27 mouse cellular contexts compared by ENCODE assay signal in genomic region chr1:183141329-183141728, GRCm38 (mm10).
DNase-seq lines count a peak whose midpoint lies in the region; ATAC-seq lines count a peak whose summit lies in the region.
"Had no signal": no experiment of that assay in that cellular context is flagged by ENCODE, and none has a peak within 500 bp of the region (broad histone marks: within the 10 kb centered on the region; RNA-seq: fewer than 3 reads in every experiment).

No protein-coding gene starts in this region.

- peak; percentile 46 for DNase-seq in heart, adult 11 months
- DNase-seq in heart, adult 8-10 months (ENCODE audit: low spot score), result no peak
- no peak for DNase-seq in midbrain, embryonic 10.5 days (ENCODE audit: low spot score)
- no peak for DNase-seq in midbrain, embryonic 14.5 days
- no peak for DNase-seq in ovary, postnatal 10 days (ENCODE audit: low spot score)
- no peak for DNase-seq in retina, postnatal 1 day
- DNase-seq: adrenal gland, adult 2 months; adrenal gland, postnatal 36 days; cerebellum, adult 2 months; cerebellum, postnatal 14 days; gastrocnemius, adult 2 months; gastrocnemius, postnatal 36 days; heart, postnatal 4 days; kidney, adult 8-10 months; kidney, postnatal 10 days; liver; lung, adult 2 months; lung, postnatal 10 days; thymus, adult 2 months; thymus, postnatal 36 days had no signal

- WGBS in midbrain, embryonic 10.5 days, result 50% methylated on average over 2 of the region's 2 CpGs
- 44% methylated on average over 2 of the region's 2 CpGs for WGBS in midbrain, embryonic 14.5 days
- 25% methylated on average over 2 of the region's 2 CpGs for whole genome bisulfite sequencing in limb, embryonic 12.5 days

- H3K27ac ChIP-seq in midbrain, embryonic 10.5 days (replicated peaks), result peak overlapping the region; percentile 52; the same call in 1 of the 2 replicates
- H3K27ac ChIP-seq in midbrain, embryonic 14.5 days (replicated peaks; ENCODE audit: low read depth, low read length), result no peak overlapping the region
- peak overlapping the region; percentile 89 for H3K27ac ChIP-seq in limb, embryonic 12.5 days
- H3K27ac ChIP-seq: gastrocnemius, adult 2 months; intestine, embryonic 15.5 days; liver, embryonic 14.5 days; macrophage had no signal

- H3K9ac ChIP-seq in midbrain, embryonic 14.5 days (replicated peaks; ENCODE audit: low read length), result no peak overlapping the region
- no peak overlapping the region for H3K9ac ChIP-seq in limb, embryonic 12.5 days (replicated peaks)
- H3K9ac ChIP-seq: intestine, embryonic 15.5 days; liver, embryonic 14.5 days had no signal

- H3K27me3 ChIP-seq in midbrain, embryonic 10.5 days (ENCODE audit: low read depth, poor library complexity, severe bottlenecking), result no peaks in the 10 kb centered on the region
- H3K27me3 ChIP-seq in midbrain, embryonic 14.5 days (ENCODE audit: control insufficient read depth, insufficient read depth, low read length), result no peaks in the 10 kb centered on the region
- no peaks in the 10 kb centered on the region for H3K27me3 ChIP-seq in limb, embryonic 12.5 days
- H3K27me3 ChIP-seq: intestine, embryonic 15.5 days had no signal

- no peak for ATAC-seq in midbrain, embryonic 14.5 days (ENCODE audit: low FRiP score, low TSS enrichment)
- ATAC-seq in CD4-positive, CD25-positive, alpha-beta regulatory T cell, adult 4 months, result peak; percentile 44
- no peak for ATAC-seq in limb, embryonic 12.5 days (ENCODE audit: insufficient number of reproducible peaks, insufficient read depth, low FRiP score, low TSS enrichment, low read depth)
- ATAC-seq: activated CD4-positive, CD25-positive, alpha-beta regulatory T cell, adult 4 months; forebrain, embryonic 16.5 days; intestine, embryonic 15.5 days had no signal

- no peaks in the 10 kb centered on the region for H3K9me3 ChIP-seq in midbrain, embryonic 10.5 days (replicated peaks)
- H3K9me3 ChIP-seq in midbrain, embryonic 14.5 days (ENCODE audit: control insufficient read depth, low read length), result no peaks in the 10 kb centered on the region
- H3K9me3 ChIP-seq in limb, embryonic 12.5 days, result no peaks in the 10 kb centered on the region
- H3K9me3 ChIP-seq: intestine, embryonic 15.5 days had no signal

- H3K4me1 ChIP-seq in midbrain, embryonic 10.5 days, result peaks cover 80% of the 10 kb centered on the region
- H3K4me1 ChIP-seq in midbrain, embryonic 14.5 days (ENCODE audit: control insufficient read depth, insufficient read depth, low read length), result peaks cover 21% of the 10 kb centered on the region
- H3K4me1 ChIP-seq in limb, embryonic 12.5 days (replicated peaks), result peaks cover 84% of the 10 kb centered on the region

- no peaks in the 10 kb centered on the region for H3K36me3 ChIP-seq in midbrain, embryonic 10.5 days
- H3K36me3 ChIP-seq in midbrain, embryonic 14.5 days (ENCODE audit: control insufficient read depth, insufficient read depth, low read length), result no peaks in the 10 kb centered on the region
- no peaks in the 10 kb centered on the region for H3K36me3 ChIP-seq in limb, embryonic 12.5 days
- H3K36me3 ChIP-seq: intestine, embryonic 15.5 days had no signal

- H3K4me2 ChIP-seq in midbrain, embryonic 14.5 days (ENCODE audit: low read length), result no peak overlapping the region
- peak overlapping the region; percentile 26 for H3K4me2 ChIP-seq in limb, embryonic 12.5 days
- H3K4me2 ChIP-seq: intestine, embryonic 15.5 days had no signal

- no peak overlapping the region for H3K4me3 ChIP-seq in midbrain, embryonic 10.5 days
- no peak overlapping the region for H3K4me3 ChIP-seq in midbrain, embryonic 14.5 days (replicated peaks; ENCODE audit: low read depth, low read length)
- no peak overlapping the region for H3K4me3 ChIP-seq in limb, embryonic 12.5 days (replicated peaks)
- H3K4me3 ChIP-seq: gastrocnemius, adult 2 months; intestine, embryonic 15.5 days had no signal
